Mouse (Mus musculus) erythroblast, embryonic 14.5 days (primary cell): ENCODE measurements around the gene Tas1r3.

Experiments
- GATA1 ChIP-seq: IDR thresholded peaks from 2 replicates; pipeline ENCODE4 v1.6.1; 2012; ENCODE audit warnings: low read length, inconsistent platforms, mixed read lengths
- TAL1 ChIP-seq: IDR thresholded peaks from 3 replicates; pipeline ENCODE4 v1.6.1; 2012; ENCODE audit warnings: low read length, inconsistent platforms, mixed read lengths

DNA sequence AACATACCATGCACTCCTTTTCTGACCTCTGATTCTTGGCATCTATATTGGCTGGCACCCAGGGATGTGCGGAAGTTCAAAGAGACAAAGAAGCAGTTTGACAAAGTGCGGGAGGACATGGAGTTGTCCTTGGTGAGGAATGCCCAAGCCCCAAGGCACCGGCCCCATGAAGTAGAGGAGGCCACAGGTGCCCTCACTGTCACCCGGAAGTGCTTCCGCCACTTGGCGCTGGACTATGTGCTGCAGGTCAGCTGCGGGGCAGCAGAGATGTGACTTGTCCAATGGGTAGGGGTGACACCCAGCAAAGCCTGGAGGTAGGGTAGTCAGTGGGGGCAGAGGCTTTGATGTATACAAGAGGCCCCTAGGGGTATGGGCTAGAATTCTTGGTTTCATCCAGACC is 36.2 kb upstream of the Tas1r3 start:
- TF ChIP-seq GATA1 (no peak), TAL1 (no peak)
